Mouse (Mus musculus) forebrain, embryonic 13.5 days (tissue): ENCODE measurements around the gene Arhgef12. TPM values are rescaled to one million over a fixed set of nuclear protein-coding genes. Genes with fewer than 3 reads are reported as not detected.

Experiments
- ATAC-seq: fragments of 200-750 bp; cut with Nextera tagmentation; 2 replicates; pipeline ENCODE4 v1.8.0; 2017
- H3K27ac ChIP-seq: fragments of 300-500 bp; sonication (generic); 2 replicates; pipeline ENCODE4 v1.5.1; 2015; ENCODE audit warnings: inconsistent platforms, mild to moderate bottlenecking, moderate library complexity
- H3K27me3 ChIP-seq: fragments of 300-500 bp; sonication (generic); 2 replicates; pipeline ENCODE4 v1.6.1; 2015; ENCODE audit warnings: mild to moderate bottlenecking, inconsistent platforms
- H3K36me3 ChIP-seq: fragments of 300-500 bp; sonication (generic); 2 replicates; pipeline ENCODE4 v1.6.1; 2015; ENCODE audit warnings: mild to moderate bottlenecking, inconsistent platforms; ENCODE audit not compliant: poor library complexity, severe bottlenecking
- H3K4me1 ChIP-seq: fragments of 300-500 bp; sonication (generic); 2 replicates; pipeline ENCODE4 v1.6.1; 2015; ENCODE audit warnings: inconsistent platforms
- H3K4me2 ChIP-seq: fragments of 300-500 bp; sonication (generic); 2 replicates; pipeline ENCODE4 v1.6.1; 2015; ENCODE audit warnings: inconsistent platforms, mild to moderate bottlenecking, moderate library complexity
- H3K4me3 ChIP-seq: fragments of 300-500 bp; sonication (generic); 2 replicates; pipeline ENCODE4 v1.5.1; 2015; ENCODE audit warnings: mild to moderate bottlenecking, inconsistent platforms
- H3K9ac ChIP-seq: fragments of 300-500 bp; sonication (generic); 2 replicates; pipeline ENCODE4 v1.6.1; 2015; ENCODE audit warnings: mild to moderate bottlenecking, inconsistent platforms
- H3K9me3 ChIP-seq: fragments of 300-500 bp; sonication (generic); replicated peaks from 2 replicates; pipeline ENCODE4 v1.6.1; 2016; ENCODE audit warnings: inconsistent platforms
- WGBS: fragments of 180-500 bp; shearing (Covaris S2); methylation state at CpG from one replicate; pipeline ENCODE4 v1.1.7; 2015; 5-methylcytosine and 5-hydroxymethylcytosine counted together
- polyA plus RNA-seq: library from polyadenylated mRNA; unstranded; fragments of >200 nt; fragmentation: Nextera tagmentation; extraction: Ambion mirVana; gene quantifications from 2 replicates; pipeline ENCODE4 v1.2.1, GENCODE M21; 2015

Gene Arhgef12
- polyA plus RNA-seq, 1 experiment from 2014 or later = 14.9 TPM

DNA sequence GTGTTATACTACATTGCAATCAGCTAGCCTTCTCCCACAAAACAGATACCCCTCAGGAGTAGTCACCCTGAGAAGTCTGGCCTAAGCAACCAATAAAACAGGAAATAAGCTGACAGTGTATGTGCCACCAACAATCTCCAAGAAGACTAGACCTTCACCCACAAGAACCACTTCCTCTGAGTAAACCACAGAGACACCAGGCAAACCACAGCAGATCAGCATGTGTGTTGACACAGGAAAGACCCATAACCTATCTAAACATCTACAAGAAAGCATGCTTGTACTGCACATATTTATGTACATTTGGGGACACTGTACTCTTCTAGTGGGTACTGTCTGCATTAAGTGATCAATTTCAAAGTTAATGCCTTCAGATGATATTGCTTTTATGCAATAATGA, 10.7 kb downstream of the Arhgef12 start:
- Histone ChIP-seq H3K9ac (no peak overlapping the region), H3K9me3 (no peaks in the 10 kb centered on the region), H3K4me1 (peaks cover 11% of the 10 kb centered on the region), H3K27ac (no peak overlapping the region), H3K4me3 (no peak overlapping the region), H3K4me2 (no peak overlapping the region), H3K36me3 (no peaks in the 10 kb centered on the region), H3K27me3 (no peaks in the 10 kb centered on the region)
- no peak for ATAC-seq

DNA sequence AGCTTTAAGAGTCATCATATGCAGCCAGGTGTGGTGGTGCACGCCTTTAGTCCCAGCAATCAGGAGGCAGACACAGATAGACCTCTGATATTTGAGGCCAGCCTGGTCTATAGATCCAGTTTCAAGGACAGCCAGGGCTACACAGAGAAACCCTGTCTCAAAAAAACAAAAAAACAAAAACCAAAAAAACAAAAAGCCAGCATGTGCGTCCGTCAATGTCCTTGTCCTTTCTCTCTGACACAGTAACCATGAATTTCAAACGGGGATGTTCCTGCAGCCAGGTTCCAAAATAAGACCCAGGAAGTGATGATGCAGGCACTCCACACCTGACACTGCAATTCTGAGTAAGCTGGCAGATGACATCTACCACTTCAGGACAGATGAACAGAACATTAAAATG, 12.2 kb downstream of the Arhgef12 start:
- H3K9ac ChIP-seq = no peak overlapping the region
- ATAC-seq = no peak
- H3K27ac ChIP-seq = no peak overlapping the region
- no peaks in the 10 kb centered on the region for H3K36me3 ChIP-seq
- H3K27me3 ChIP-seq = no peaks in the 10 kb centered on the region
- 91% methylated on average over 4 of the region's 4 CpGs for WGBS
- no peaks in the 10 kb centered on the region for H3K9me3 ChIP-seq
- no peak overlapping the region for H3K4me2 ChIP-seq
- H3K4me3 ChIP-seq = no peak overlapping the region
- peaks cover 9% of the 10 kb centered on the region for H3K4me1 ChIP-seq

DNA sequence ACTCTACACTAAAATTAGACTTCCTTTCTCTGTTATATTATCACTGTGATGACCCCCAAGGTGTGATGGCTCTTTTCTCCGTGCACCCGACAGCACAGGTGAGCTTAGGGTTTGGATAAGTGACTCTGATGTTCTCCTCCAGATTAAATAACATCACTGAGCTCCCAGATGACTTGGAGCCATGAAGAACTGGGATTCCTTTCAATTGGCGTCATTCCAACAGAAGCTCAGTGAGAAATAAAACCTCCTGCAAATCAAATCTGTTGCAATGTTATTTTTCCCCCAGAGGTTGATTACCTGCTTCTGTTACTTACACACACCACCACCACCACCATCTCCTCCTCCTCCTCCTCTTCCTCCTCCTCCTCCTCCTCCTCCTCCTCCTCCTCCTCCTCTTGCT, 13.2 kb downstream of the Arhgef12 start:
- Histone ChIP-seq H3K9me3 (no peaks in the 10 kb centered on the region), H3K27ac (no peak overlapping the region)
- 82% methylated on average over 3 of the region's 3 CpGs for WGBS

DNA sequence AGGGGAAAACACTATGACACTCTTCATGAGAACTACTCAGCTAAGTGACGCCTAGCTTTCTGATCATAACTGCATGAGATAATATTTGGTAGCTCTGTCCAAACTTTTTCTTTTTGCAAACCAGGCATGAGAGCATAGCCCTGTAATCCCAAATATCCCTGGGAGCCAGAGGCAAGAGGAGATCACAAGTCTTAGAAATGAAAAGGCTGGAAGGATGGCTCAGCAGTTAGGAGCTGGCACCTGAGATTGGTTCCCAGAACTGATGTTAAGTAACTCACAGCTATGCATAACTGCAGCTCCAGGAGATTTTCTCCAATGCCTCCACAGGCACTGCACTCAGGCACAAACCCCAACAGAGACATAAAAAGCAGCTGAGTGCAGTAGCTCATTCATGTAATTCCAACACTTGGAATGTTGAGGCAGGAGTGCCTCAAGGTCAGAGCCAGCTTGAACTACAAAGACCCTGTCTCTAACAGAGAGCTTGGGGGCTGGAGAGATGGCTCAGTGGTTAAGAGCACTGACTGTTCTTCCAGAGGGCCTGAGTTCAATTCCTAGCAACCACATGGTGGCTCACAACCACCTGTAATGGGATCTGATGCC, 21.3 kb downstream of the Arhgef12 start:
- Histone ChIP-seq H3K4me2 (no peak overlapping the region), H3K27me3 (no peaks in the 10 kb centered on the region), H3K9me3 (no peaks in the 10 kb centered on the region), H3K4me1 (peaks cover 9% of the 10 kb centered on the region), H3K4me3 (no peak overlapping the region), H3K9ac (no peak overlapping the region), H3K36me3 (no peaks in the 10 kb centered on the region), H3K27ac (no peak overlapping the region)
- 95% methylated on average over 1 of the region's 1 CpGs for WGBS
- ATAC-seq = no peak

More for the DNA sequence above, 13.2 kb downstream of the Arhgef12 start:
- Histone ChIP-seq H3K27me3 (no peaks in the 10 kb centered on the region), H3K36me3 (no peaks in the 10 kb centered on the region), H3K4me1 (peaks cover 12% of the 10 kb centered on the region), H3K4me2 (no peak overlapping the region), H3K4me3 (no peak overlapping the region), H3K9ac (no peak overlapping the region)
- ATAC-seq = no peak

DNA sequence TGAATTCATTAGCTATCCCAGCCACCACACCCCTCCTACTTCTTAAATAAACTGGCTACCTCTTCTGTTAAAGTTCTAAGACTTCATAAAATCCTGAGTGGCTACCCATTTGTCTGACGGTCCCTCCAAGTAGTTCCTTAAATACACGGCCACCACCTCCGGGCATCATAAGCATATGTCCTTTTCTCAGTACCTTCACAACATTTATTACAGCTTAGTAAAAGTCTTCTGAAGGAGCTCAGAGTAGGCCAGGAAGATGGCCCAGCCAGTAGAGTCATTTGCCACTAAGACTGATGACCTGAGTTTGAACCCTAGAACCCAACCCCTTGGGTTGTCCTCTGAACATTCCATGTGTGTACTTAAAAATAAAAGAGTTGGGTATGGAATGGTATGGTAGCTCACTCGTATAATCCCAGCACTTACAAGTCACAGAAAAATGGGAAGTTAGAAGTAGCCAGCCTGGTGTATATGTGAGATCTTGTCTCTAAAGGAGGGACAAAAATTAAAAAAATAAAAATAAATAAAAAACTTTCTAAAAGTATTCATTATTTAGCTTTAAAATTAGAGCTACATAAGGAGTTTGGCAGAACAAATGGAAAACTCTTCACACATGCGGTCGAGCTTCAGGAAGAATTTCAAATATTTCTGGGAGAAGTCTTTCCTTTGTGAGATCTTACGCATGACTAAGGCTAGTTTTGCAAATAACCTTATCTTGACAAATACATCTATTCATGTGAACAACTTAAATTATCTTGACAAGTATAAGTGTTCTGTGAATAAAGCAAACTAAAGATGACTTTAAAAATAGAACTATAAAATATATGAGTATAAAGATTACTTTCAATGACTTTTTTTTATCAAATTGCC, 22.3 kb downstream of the Arhgef12 start:
- no peaks in the 10 kb centered on the region for H3K36me3 ChIP-seq
- no peak overlapping the region for H3K9ac ChIP-seq
- H3K9me3 ChIP-seq = no peaks in the 10 kb centered on the region
- H3K27ac ChIP-seq = no peak overlapping the region
- no peak overlapping the region for H3K4me2 ChIP-seq
- no peaks in the 10 kb centered on the region for H3K27me3 ChIP-seq
- WGBS = 82% methylated on average over 7 of the region's 7 CpGs
- H3K4me1 ChIP-seq = peaks cover 7% of the 10 kb centered on the region
- no peak overlapping the region for H3K4me3 ChIP-seq
- ATAC-seq = no peak

DNA sequence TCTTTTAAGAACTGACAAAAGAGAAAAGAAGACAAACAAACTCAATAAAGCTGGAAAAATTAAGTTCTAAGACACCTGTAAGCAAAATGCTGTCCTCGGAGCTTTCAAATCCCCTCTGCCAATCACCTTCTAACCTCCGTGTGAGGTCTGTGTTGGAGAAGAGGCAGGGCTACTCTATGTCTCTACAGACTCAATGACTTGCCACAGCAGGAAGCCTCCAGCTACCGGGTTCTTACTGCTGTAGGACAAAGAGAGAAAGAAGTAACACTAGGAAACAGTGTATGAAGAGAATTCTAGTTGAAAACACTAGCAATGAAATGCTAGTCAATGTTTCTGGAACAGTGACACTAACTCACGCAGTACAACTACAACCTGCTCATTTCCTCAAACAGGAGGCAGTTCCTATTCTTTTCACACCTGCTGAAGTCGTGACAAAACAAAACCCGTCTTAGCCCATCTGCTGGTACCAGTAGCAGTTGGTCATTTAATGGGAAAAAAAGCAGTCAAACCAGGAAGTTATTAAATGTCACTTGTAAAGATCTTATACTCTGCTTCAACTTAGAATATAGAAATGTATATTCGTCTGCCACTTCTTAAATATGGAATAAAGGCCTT, 23.5 kb downstream of the Arhgef12 start:
- Histone ChIP-seq H3K4me3 (no peak overlapping the region), H3K27me3 (no peaks in the 10 kb centered on the region), H3K9ac (no peak overlapping the region), H3K4me2 (no peak overlapping the region), H3K36me3 (no peaks in the 10 kb centered on the region), H3K4me1 (peaks cover 5% of the 10 kb centered on the region), H3K27ac (no peak overlapping the region), H3K9me3 (no peaks in the 10 kb centered on the region)
- no peak for ATAC-seq
- 22% methylated on average over 7 of the region's 7 CpGs for WGBS

DNA sequence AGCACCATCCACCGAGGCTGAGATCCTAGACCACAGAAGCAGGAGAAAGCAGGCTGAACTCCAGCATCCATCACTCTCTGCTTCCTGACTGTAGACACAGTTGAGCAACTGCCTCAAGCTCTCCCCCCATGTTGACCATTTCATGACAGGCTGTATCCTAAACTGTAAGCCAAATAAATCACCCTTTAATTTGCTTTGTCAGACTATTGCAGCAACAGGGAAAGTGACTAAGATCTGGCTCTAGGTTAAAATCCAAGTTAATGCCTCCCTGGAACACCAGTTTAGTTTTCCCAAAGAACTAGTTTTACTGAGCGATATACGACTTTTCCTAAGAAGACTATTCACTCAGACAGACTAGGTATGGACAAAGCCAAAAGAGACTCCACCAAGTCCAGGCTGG, 28.3 kb downstream of the Arhgef12 start:
- H3K9me3 ChIP-seq = no peaks in the 10 kb centered on the region
- peaks cover 5% of the 10 kb centered on the region for H3K4me1 ChIP-seq
- H3K27me3 ChIP-seq = no peaks in the 10 kb centered on the region
- H3K9ac ChIP-seq = no peak overlapping the region
- H3K4me2 ChIP-seq = no peak overlapping the region
- no peak for ATAC-seq
- H3K4me3 ChIP-seq = no peak overlapping the region
- H3K36me3 ChIP-seq = no peaks in the 10 kb centered on the region
- 94% methylated on average over 3 of the region's 3 CpGs for WGBS
- H3K27ac ChIP-seq = no peak overlapping the region

DNA sequence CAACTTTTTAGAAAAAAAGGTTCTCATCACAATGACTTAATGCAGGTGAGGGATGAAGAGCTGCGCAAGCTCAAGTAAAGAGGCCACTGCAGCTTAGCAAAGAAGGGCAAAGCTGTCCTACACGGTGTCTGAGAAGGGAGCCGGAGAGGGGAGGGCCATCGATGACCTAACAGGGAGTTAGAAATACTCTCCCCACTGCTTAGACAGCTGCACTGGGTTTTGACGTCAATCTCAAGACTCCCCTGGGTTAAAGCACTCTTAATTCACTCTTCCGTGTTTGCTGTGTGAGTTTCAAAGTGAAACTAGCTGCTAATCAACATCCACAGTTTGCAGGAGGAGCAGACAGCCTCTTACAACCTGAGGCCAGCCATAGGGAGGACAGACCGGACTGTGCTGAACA, 30.9 kb downstream of the Arhgef12 start:
- Histone ChIP-seq H3K9me3 (no peaks in the 10 kb centered on the region), H3K4me1 (peaks cover 9% of the 10 kb centered on the region), H3K9ac (no peak overlapping the region), H3K4me2 (no peak overlapping the region), H3K36me3 (no peaks in the 10 kb centered on the region), H3K27ac (no peak overlapping the region), H3K27me3 (no peaks in the 10 kb centered on the region), H3K4me3 (no peak overlapping the region)
- ATAC-seq = no peak
- 81% methylated on average over 7 of the region's 7 CpGs for WGBS

DNA sequence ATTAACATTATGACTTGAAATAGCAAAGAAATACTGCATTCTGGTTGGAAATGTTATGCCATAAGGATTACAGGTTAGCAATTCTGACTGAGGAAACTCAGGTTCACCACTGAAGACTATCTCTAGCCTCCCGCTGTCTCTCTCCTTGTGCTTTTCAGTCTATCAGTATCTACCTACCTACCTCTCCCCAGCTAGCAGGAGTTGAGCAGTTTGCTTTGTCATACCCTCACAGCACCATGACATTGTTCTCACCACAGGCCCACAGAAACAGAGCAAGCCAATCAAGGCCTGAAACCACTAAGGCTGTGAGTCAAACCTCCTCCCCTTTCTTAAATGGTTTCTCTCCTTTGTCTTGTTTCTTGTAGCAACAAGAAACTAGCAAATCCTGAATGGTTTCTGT, 32.4 kb downstream of the Arhgef12 start:
- Histone ChIP-seq H3K36me3 (no peaks in the 10 kb centered on the region), H3K9me3 (no peaks in the 10 kb centered on the region), H3K27me3 (no peaks in the 10 kb centered on the region), H3K4me3 (no peak overlapping the region), H3K4me1 (peaks cover 10% of the 10 kb centered on the region), H3K4me2 (no peak overlapping the region), H3K9ac (no peak overlapping the region), H3K27ac (no peak overlapping the region)
- ATAC-seq = no peak
- 97% methylated on average over 1 of the region's 1 CpGs for WGBS

DNA sequence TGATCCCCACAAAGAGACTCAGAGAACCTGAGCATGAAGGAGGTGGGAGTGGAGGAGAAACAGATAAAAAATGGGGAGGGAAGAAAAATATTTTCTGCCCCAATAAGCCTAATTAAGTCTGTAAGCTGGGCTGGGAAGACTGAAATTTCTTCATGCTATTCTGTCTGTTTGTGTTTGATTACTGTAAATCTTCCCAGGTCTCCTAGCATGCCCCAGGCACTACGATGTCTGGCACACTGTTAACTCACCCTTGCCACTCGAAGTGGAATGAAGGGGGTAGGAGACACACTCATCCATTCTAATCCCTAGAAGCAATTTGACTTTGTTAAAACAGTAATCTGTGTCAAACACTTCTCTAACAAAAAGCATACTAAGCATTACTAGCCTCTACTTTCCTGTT, 35.3 kb downstream of the Arhgef12 start:
- H3K9ac ChIP-seq = no peak overlapping the region
- 32% methylated on average over 2 of the region's 2 CpGs for WGBS
- H3K4me2 ChIP-seq = 0 out of 2 replicates have a peak overlapping the region, but pooled peaks have one; percentile 25
- H3K36me3 ChIP-seq = no peaks in the 10 kb centered on the region
- H3K27me3 ChIP-seq = no peaks in the 10 kb centered on the region
- no peak for ATAC-seq
- H3K4me3 ChIP-seq = no peak overlapping the region
- H3K4me1 ChIP-seq = peaks cover 33% of the 10 kb centered on the region
- peak overlapping the region; percentile 80 for H3K27ac ChIP-seq
- no peaks in the 10 kb centered on the region for H3K9me3 ChIP-seq

DNA sequence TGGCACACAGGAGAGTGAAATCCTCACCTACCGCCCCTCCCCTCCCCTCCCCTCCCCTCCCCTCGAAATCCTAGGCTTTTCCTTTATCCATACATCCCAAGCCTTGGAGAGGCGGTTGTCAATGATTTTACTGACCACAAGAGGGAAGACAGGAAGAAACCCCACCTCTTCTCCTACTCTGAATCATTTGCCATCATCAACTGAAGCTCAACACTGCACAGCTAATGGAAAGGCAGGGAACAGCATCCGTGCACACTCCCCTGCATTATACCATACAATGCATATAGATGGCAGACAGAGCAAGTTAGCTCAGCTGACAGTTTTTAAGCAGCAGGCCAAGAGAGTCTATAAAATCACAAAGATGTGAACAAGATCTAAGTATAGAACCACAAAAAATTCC, 35.9 kb downstream of the Arhgef12 start:
- Histone ChIP-seq H3K9me3 (no peaks in the 10 kb centered on the region), H3K4me1 (peaks cover 37% of the 10 kb centered on the region), H3K9ac (peak overlapping the region; percentile 65; the same call in 1 of the 2 replicates), H3K36me3 (no peaks in the 10 kb centered on the region), H3K27ac (peak overlapping the region; percentile 80), H3K4me2 (peak overlapping the region; percentile 25), H3K4me3 (peak overlapping the region; percentile 39), H3K27me3 (no peaks in the 10 kb centered on the region)
- peak; percentile 93 for ATAC-seq
- WGBS = 10% methylated on average over 4 of the region's 4 CpGs

DNA sequence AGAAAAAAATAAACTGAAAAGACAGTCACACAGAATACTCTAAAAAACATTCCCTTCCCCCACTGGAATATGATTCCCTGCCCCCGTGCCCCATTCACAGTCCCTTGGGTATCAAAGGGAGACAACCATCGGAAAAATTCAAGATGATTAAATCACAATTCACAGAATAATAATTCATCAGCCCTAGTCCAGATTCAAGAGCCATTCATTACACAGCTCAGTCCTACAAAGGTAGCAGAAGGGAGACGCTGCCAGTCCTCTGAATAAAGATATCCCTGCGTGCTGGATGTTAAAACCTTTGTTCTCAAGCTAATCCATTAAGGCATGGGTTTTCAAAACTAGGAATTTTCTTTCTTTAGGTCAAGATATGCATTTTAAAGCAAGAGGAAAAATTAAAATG, 36.5 kb downstream of the Arhgef12 start:
- no peaks in the 10 kb centered on the region for H3K27me3 ChIP-seq
- H3K4me3 ChIP-seq = peak overlapping the region; percentile 39
- peak overlapping the region; percentile 80 for H3K27ac ChIP-seq
- H3K36me3 ChIP-seq = no peaks in the 10 kb centered on the region
- peaks cover 37% of the 10 kb centered on the region for H3K4me1 ChIP-seq
- ATAC-seq = peak; percentile 48; the same call in 1 of the 2 replicates
- H3K9me3 ChIP-seq = no peaks in the 10 kb centered on the region
- peak overlapping the region; percentile 65 for H3K9ac ChIP-seq
- 12% methylated on average over 4 of the region's 4 CpGs for WGBS
- H3K4me2 ChIP-seq = peak overlapping the region; percentile 49; the same call in 1 of the 2 replicates
